Mouse (Mus musculus) embryonic fibroblast, embryonic 13.5 days (primary cell): ENCODE measurements at regions not wholly inside any gene's neighbourhood (a gene's known extent, or its start where the extent isn't known, plus 50 kb on each side); places are given as distances from the start of the nearest gene placed in this dataset.

ENCODE experiments used
- CTCF ChIP-seq: IDR thresholded peaks from 2 replicates; pipeline ENCODE4 v1.5.1; 2011; ENCODE audit warnings: mild to moderate bottlenecking, control low read depth, low read length, moderate library complexity, borderline replicate concordance; ENCODE audit not compliant: insufficient read depth
- POLR2A ChIP-seq: IDR thresholded peaks from 2 replicates; pipeline ENCODE4 v1.6.1; 2011; ENCODE audit warnings: low read depth, mild to moderate bottlenecking, control low read depth, low read length, moderate library complexity

GRCm38 (mm10) chr5:50126177-50126576 is 67.4 kb upstream of the Adgra3 start:
- TF ChIP-seq CTCF = no peak
- no peak for TF ChIP-seq POLR2A
